Mouse (Mus musculus) G1E (cell line): ENCODE results near the gene Atp8a1.
A peak's percentile ranks its signal among the peaks of the same experiment; 100 is the strongest.

Source experiments
- CTCF ChIP-seq: IDR thresholded peaks from 2 replicates; pipeline ENCODE4 v1.5.1; 2012; ENCODE audit warnings: low read depth, low read length, inconsistent platforms, mixed read lengths
- POLR2AphosphoS5 ChIP-seq: IDR thresholded peaks from 2 replicates; pipeline ENCODE4 v1.6.1; 2012; ENCODE audit warnings: low read depth, low read length, inconsistent platforms; ENCODE audit not compliant: insufficient replicate concordance
- TAL1 ChIP-seq: conservative IDR thresholded peaks from 2 replicates; pipeline ENCODE4 v1.6.1; 2012; ENCODE audit warnings: low read depth, low read length, inconsistent platforms, mixed read lengths

GRCm38 (mm10) chr5:67764798-67765197 lies 82.4 kb downstream of the Atp8a1 start:
- TF ChIP-seq CTCF: peak; percentile 20; the same call in 1 of the 2 replicates
- TF ChIP-seq POLR2AphosphoS5: no peak
- TF ChIP-seq TAL1: no peak
